Mouse (Mus musculus) olfactory bulb, adult 2 months (tissue): ENCODE results near the gene Slc4a10.

ENCODE experiments used
- CTCF ChIP-seq: fragments of 200-500 bp; IDR thresholded peaks from 2 replicates; pipeline ENCODE4 v1.5.1; 2012; ENCODE audit warnings: low read depth, mild to moderate bottlenecking, low read length, moderate library complexity; ENCODE audit not compliant: insufficient read depth
- POLR2A ChIP-seq: fragments of 200-500 bp; IDR thresholded peaks from 2 replicates; pipeline ENCODE4 v1.6.1; 2012; ENCODE audit warnings: mild to moderate bottlenecking, low read depth, low read length, moderate library complexity; ENCODE audit not compliant: insufficient read depth

DNA sequence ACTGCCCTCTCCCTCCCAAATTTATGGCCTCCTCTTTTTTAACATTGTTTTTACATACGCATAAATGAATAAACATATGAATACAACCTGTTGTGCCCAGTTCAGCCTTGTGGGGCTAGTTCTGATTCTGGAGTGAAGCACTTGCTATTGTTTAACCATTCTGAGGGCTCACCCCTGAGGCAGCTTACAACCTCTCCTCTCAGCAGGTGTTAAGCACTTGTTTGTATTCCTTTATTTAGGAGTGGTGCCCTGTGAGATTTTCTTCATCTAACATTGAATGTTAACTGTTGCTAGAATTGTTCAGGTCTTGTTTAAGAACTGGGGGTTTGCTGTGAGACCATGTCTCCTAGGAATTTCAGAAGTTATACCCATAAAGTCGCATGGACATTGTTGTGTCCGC lies 28.1 kb upstream of the Slc4a10 start:
- TF ChIP-seq CTCF (no peak), POLR2A (no peak)
